Mouse (Mus musculus): ENCODE results near the gene Kcnk5. TPM values are rescaled to one million over a fixed set of nuclear protein-coding genes. Genes with fewer than 3 reads are reported as not detected.

The Kcnk5 gene
- polyA plus RNA-seq, 1 experiment from 2014 or later, result 21.9 TPM

DNA sequence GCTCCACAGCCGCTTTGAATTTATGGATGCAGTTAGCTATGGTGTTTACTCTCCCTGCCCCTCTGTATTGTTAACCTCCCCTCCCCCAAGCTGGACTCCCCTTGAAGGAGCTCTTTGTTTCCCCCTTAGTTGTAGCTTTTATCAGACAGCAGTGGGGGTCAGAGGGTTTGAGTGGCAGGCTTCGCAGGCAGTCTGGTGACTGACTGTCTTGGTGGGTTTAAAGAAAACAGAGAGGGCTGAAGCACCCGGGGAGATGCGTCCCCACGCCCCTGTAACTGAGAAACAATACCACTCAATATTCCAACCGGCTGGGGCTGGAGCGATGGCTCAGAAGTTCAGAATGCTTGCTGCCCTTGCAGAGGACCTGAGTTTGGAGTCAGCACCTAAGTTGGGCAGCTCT, 39.5 kb upstream of the Kcnk5 start:
- 0 out of 2 replicates have a peak, but pooled peaks have one; percentile 32 for ATAC-seq (ENCODE audit: low FRiP score, low TSS enrichment)
- 63% methylated on average over 7 of the region's 7 CpGs for WGBS

GRCm38 (mm10) chr14:20219849-20220248, 38.2 kb upstream of the Kcnk5 start:
- Histone ChIP-seq H3K27me3 (ENCODE audit: insufficient read depth, low read length) (no peaks in the 10 kb centered on the region), H3K9me3 (ENCODE audit: low read length) (no peaks in the 10 kb centered on the region), H3K36me3 (ENCODE audit: insufficient read depth, low read length) (no peaks in the 10 kb centered on the region), H3K4me2 (replicated peaks; ENCODE audit: low read depth, low read length) (no peak overlapping the region), H3K9ac (replicated peaks; ENCODE audit: low read length) (no peak overlapping the region), H3K27ac (ENCODE audit: low read length) (0 out of 2 replicates have a peak overlapping the region, but pooled peaks have one; percentile 13), H3K4me3 (ENCODE audit: low read length) (no peak overlapping the region), H3K4me1 (ENCODE audit: insufficient read depth, low read length) (no peaks in the 10 kb centered on the region; the same call in 1 of the 2 replicates)
- WGBS, result 58% methylated on average over 1 of the region's 1 CpGs
- peak; percentile 84; the same call in 1 of the 2 replicates for ATAC-seq (ENCODE audit: low FRiP score, low TSS enrichment)

More for the DNA sequence above, 39.5 kb upstream of the Kcnk5 start:
- no peak overlapping the region for H3K9ac ChIP-seq (replicated peaks; ENCODE audit: low read length)
- H3K36me3 ChIP-seq (ENCODE audit: insufficient read depth, low read length), result no peaks in the 10 kb centered on the region
- H3K4me1 ChIP-seq (ENCODE audit: insufficient read depth, low read length), result no peaks in the 10 kb centered on the region; the same call in 1 of the 2 replicates
- no peaks in the 10 kb centered on the region for H3K9me3 ChIP-seq (ENCODE audit: low read length)
- no peak overlapping the region for H3K4me2 ChIP-seq (replicated peaks; ENCODE audit: low read depth, low read length)
- no peak overlapping the region for H3K4me3 ChIP-seq (ENCODE audit: low read length)
- H3K27ac ChIP-seq (ENCODE audit: low read length), result no peak overlapping the region
- no peaks in the 10 kb centered on the region for H3K27me3 ChIP-seq (ENCODE audit: insufficient read depth, low read length)

GRCm38 (mm10) chr14:20217299-20217864, 35.8 kb upstream of the Kcnk5 start:
- Histone ChIP-seq H3K27ac (ENCODE audit: low read length) (no peak overlapping the region), H3K36me3 (ENCODE audit: insufficient read depth, low read length) (no peaks in the 10 kb centered on the region), H3K9me3 (ENCODE audit: low read length) (no peaks in the 10 kb centered on the region), H3K4me3 (ENCODE audit: low read length) (no peak overlapping the region), H3K9ac (replicated peaks; ENCODE audit: low read length) (no peak overlapping the region), H3K4me2 (replicated peaks; ENCODE audit: low read depth, low read length) (no peak overlapping the region), H3K27me3 (ENCODE audit: insufficient read depth, low read length) (no peaks in the 10 kb centered on the region), H3K4me1 (ENCODE audit: insufficient read depth, low read length) (no peaks in the 10 kb centered on the region)
- no peak for ATAC-seq (ENCODE audit: low FRiP score, low TSS enrichment)
- 58% methylated on average over 3 of the region's 3 CpGs for WGBS

DNA sequence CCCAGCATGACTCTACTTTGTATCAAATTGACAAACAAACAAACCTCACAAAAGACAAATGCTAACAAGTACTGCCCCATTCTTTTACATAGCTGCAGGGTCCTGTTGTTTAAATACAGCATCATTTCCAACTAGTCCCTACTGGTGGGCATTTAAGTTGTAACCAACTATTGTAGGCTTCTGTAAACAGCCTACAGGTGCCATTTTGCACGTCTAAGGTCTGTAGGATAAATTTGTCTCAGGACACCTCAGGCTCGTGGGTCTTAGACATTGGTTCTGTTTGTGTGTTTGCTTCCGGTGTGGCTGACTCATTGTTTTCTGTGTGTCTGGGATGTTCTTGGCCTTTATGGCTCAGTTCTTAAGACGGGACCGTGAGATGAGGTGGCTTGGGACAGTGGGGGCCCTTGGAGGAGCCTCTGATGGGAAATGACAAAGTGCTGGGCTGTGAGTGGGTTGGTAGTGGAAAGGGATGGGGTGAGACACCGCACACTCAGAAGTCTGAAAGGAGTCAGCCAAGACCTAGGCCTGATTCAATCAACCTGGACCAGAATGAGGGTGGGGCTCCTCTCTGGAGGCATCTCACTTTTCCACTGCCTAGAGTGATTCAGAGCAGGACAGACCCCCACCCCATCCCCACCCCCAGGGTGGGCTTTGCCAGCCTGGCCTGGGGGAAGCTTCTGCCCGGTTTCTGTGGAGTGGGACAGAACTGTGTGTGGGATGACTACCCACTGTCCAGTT, 35.1 kb upstream of the Kcnk5 start:
- Histone ChIP-seq H3K9ac (replicated peaks; ENCODE audit: low read length) (no peak overlapping the region), H3K4me1 (ENCODE audit: insufficient read depth, low read length) (no peaks in the 10 kb centered on the region), H3K36me3 (ENCODE audit: insufficient read depth, low read length) (no peaks in the 10 kb centered on the region), H3K27me3 (ENCODE audit: insufficient read depth, low read length) (no peaks in the 10 kb centered on the region), H3K4me3 (ENCODE audit: low read length) (no peak overlapping the region), H3K4me2 (replicated peaks; ENCODE audit: low read depth, low read length) (no peak overlapping the region), H3K27ac (ENCODE audit: low read length) (no peak overlapping the region), H3K9me3 (ENCODE audit: low read length) (no peaks in the 10 kb centered on the region)
- 86% methylated on average over 7 of the region's 7 CpGs for WGBS
- no peak for ATAC-seq (ENCODE audit: low FRiP score, low TSS enrichment)

DNA sequence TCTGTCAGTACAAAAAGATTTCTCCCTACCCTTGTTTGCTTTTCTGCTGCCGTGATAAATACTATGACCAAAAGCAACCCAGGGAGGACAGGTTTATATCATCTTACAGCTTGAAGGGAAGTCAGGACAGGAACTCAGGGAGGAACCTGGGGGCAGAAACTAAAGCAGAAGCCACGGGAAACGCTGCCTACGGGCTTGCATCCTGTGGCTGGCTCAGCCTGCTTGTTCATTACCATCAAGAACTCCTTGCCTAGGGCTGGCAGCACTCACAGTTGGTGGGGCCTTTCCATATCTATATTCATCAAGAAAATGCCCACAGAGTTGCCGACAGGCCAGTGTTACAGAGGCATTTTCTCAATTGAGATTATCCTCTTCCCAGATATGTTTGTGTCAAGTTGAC, 34.2 kb upstream of the Kcnk5 start:
- Histone ChIP-seq H3K4me2 (replicated peaks; ENCODE audit: low read depth, low read length) (no peak overlapping the region), H3K9ac (replicated peaks; ENCODE audit: low read length) (no peak overlapping the region), H3K9me3 (ENCODE audit: low read length) (no peaks in the 10 kb centered on the region), H3K4me3 (ENCODE audit: low read length) (no peak overlapping the region), H3K27ac (ENCODE audit: low read length) (no peak overlapping the region), H3K36me3 (ENCODE audit: insufficient read depth, low read length) (no peaks in the 10 kb centered on the region), H3K27me3 (ENCODE audit: insufficient read depth, low read length) (no peaks in the 10 kb centered on the region), H3K4me1 (ENCODE audit: insufficient read depth, low read length) (no peaks in the 10 kb centered on the region)
- WGBS, result 27% methylated on average over 5 of the region's 5 CpGs
- ATAC-seq (ENCODE audit: low FRiP score, low TSS enrichment), result no peak

DNA sequence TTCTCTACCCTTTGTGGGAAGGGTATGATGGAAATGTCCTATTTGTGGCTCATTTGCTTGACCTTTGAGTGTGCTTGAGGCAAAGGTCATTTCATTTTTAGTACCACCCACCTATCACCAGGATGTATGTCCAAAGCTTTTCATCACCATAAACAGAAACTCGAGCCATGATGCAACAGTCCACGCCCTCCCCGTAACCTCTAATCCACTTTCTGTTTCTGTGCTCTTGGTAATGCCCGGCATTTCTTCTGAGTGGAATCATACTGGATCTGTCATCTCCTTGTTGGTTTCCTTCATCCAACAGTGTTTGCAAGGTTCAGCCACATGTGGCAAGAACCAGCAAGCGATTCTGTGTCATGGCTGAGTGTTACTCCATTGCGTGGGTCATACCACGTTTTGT, 32.5 kb upstream of the Kcnk5 start:
- no peaks in the 10 kb centered on the region for H3K36me3 ChIP-seq (ENCODE audit: insufficient read depth, low read length)
- H3K9me3 ChIP-seq (ENCODE audit: low read length), result no peaks in the 10 kb centered on the region
- H3K4me1 ChIP-seq (ENCODE audit: insufficient read depth, low read length), result no peaks in the 10 kb centered on the region
- 75% methylated on average over 7 of the region's 7 CpGs for WGBS
- H3K27ac ChIP-seq (ENCODE audit: low read length), result no peak overlapping the region
- no peak overlapping the region for H3K9ac ChIP-seq (replicated peaks; ENCODE audit: low read length)
- no peak overlapping the region for H3K4me3 ChIP-seq (ENCODE audit: low read length)
- no peak overlapping the region for H3K4me2 ChIP-seq (replicated peaks; ENCODE audit: low read depth, low read length)
- ATAC-seq (ENCODE audit: low FRiP score, low TSS enrichment), result no peak
- no peaks in the 10 kb centered on the region for H3K27me3 ChIP-seq (ENCODE audit: insufficient read depth, low read length)

DNA sequence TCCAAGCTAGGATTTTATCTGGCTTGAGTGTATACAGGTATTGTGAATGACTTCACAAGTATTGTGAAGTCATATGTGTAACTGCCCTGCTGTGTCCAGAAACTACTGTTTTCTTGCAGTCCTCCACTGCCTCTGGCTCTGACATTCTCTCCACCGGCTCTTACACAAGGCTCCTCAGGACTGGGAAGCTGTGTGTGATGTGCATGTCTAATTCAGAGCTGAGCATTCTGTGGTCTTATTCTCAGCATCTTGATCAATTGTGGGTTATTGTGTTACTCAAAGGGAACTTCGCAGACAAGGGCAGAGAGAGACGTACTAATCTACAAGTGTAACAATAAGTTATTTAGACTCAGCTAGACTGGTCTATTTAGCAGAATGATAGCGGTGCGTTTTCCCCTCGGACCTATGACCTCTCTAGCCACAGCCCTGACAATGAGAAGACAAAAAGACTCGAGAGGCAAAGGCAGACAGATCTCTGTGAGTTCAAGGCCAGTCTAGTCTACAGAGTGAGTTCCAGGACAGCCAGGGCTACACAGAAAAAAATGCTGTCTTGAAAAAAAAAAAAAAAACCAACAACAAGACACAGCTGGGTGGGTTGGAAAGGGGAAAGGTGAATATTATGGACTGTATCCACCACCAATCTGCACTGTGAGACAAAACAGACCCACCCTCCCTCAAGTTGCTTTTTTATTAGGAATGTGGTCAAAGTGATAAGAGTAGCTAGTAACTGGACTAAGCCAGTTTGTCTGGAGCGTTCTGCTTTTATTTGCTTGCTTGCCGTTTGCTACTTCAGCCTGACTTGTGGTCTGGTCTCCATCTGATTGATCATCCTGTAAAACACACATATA, 30.4 kb upstream of the Kcnk5 start:
- Histone ChIP-seq H3K27ac (ENCODE audit: low read length) (no peak overlapping the region), H3K36me3 (ENCODE audit: insufficient read depth, low read length) (no peaks in the 10 kb centered on the region), H3K4me2 (replicated peaks; ENCODE audit: low read depth, low read length) (no peak overlapping the region), H3K4me3 (ENCODE audit: low read length) (no peak overlapping the region), H3K4me1 (ENCODE audit: insufficient read depth, low read length) (peaks cover 9% of the 10 kb centered on the region), H3K9ac (replicated peaks; ENCODE audit: low read length) (no peak overlapping the region), H3K9me3 (ENCODE audit: low read length) (no peaks in the 10 kb centered on the region), H3K27me3 (ENCODE audit: insufficient read depth, low read length) (no peaks in the 10 kb centered on the region)
- ATAC-seq (ENCODE audit: low FRiP score, low TSS enrichment), result no peak
- 69% methylated on average over 9 of the region's 9 CpGs for WGBS

GRCm38 (mm10) chr14:20209926-20210325, 28.3 kb upstream of the Kcnk5 start:
- Histone ChIP-seq H3K9me3 (ENCODE audit: low read length) (no peaks in the 10 kb centered on the region), H3K4me3 (ENCODE audit: low read length) (no peak overlapping the region), H3K36me3 (ENCODE audit: insufficient read depth, low read length) (no peaks in the 10 kb centered on the region), H3K4me2 (replicated peaks; ENCODE audit: low read depth, low read length) (no peak overlapping the region), H3K9ac (replicated peaks; ENCODE audit: low read length) (no peak overlapping the region), H3K27ac (ENCODE audit: low read length) (no peak overlapping the region), H3K27me3 (ENCODE audit: insufficient read depth, low read length) (no peaks in the 10 kb centered on the region), H3K4me1 (ENCODE audit: insufficient read depth, low read length) (peaks cover 9% of the 10 kb centered on the region)
- WGBS, result 83% methylated on average over 7 of the region's 7 CpGs
- ATAC-seq (ENCODE audit: low FRiP score, low TSS enrichment), result no peak

DNA sequence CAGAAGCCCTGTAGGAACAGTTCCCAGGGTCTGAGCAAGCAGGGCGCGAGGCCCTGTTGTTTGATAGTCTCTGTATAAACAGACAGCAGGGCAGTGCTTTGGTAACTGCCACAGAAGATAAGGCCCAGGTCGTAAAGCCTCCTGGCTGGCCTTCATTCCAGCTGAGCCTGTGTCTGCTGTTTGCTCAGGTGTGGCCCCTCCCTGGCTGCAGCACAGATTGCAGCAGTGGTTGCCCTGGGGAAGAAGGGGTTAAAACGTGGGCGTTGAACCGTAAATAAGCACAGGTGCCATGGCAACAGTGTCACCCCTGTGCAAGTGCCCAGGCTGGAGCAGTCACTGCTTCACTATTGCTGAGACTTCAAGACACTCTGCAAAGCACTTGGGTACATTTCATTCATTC, 26.8 kb upstream of the Kcnk5 start:
- Histone ChIP-seq H3K27me3 (ENCODE audit: insufficient read depth, low read length) (no peaks in the 10 kb centered on the region), H3K9ac (replicated peaks; ENCODE audit: low read length) (no peak overlapping the region), H3K9me3 (ENCODE audit: low read length) (no peaks in the 10 kb centered on the region), H3K36me3 (ENCODE audit: insufficient read depth, low read length) (no peaks in the 10 kb centered on the region), H3K4me1 (ENCODE audit: insufficient read depth, low read length) (peaks cover 9% of the 10 kb centered on the region), H3K4me2 (replicated peaks; ENCODE audit: low read depth, low read length) (no peak overlapping the region), H3K27ac (ENCODE audit: low read length) (peak overlapping the region; percentile 50), H3K4me3 (ENCODE audit: low read length) (no peak overlapping the region)
- peak; percentile 84 for ATAC-seq (ENCODE audit: low FRiP score, low TSS enrichment)
- 3% methylated on average over 6 of the region's 6 CpGs for WGBS
